Mouse (Mus musculus): ENCODE data around the gene Gusb. TPM values are rescaled to one million over a fixed set of nuclear protein-coding genes. Genes with fewer than 3 reads are reported as not detected.
"Not testable (repeated sequence)": the region's sequence is repeated elsewhere in the genome, so short reads cannot be mapped to it uniquely, and the experiment has no call there.

Gusb gene
- polyA plus RNA-seq, 1 experiment from 2014 or later = 30.6 TPM

- no peak overlapping the region for H3K4me2 ChIP-seq (ENCODE audit: low read depth, low read length)
- H3K9ac ChIP-seq (ENCODE audit: low read depth, low read length) = no peak overlapping the region
- WGBS (ENCODE audit: insufficient replicate concordance) = 60% methylated on average over 7 of the region's 7 CpGs
- peak; percentile 71 for ATAC-seq (ENCODE audit: low read depth)
- 0 out of 2 replicates have a peak overlapping the region, but pooled peaks have one; percentile 37 for H3K27ac ChIP-seq (ENCODE audit: low read length)
- peaks cover 5% of the 10 kb centered on the region; the same call in 1 of the 2 replicates for H3K4me1 ChIP-seq (ENCODE audit: control insufficient read depth, low read depth, low read length)
- no peaks in the 10 kb centered on the region for H3K9me3 ChIP-seq (replicated peaks; ENCODE audit: control insufficient read depth, low read length)
- H3K27me3 ChIP-seq (ENCODE audit: control insufficient read depth, insufficient read depth, low read depth, low read length) = no peaks in the 10 kb centered on the region
- H3K36me3 ChIP-seq (ENCODE audit: control insufficient read depth, insufficient read depth) = peaks cover 32% of the 10 kb centered on the region
- no peak overlapping the region for H3K4me3 ChIP-seq (ENCODE audit: low read depth, low read length)
These were observed 41.4 kb upstream of the Gusb start for GRCm38 (mm10) chr5:130044201-130044695.

- H3K4me1 ChIP-seq (ENCODE audit: control insufficient read depth, low read depth, low read length) = peaks cover 5% of the 10 kb centered on the region; the same call in 1 of the 2 replicates
- H3K9ac ChIP-seq (ENCODE audit: low read depth, low read length) = no peak overlapping the region
- H3K27ac ChIP-seq (ENCODE audit: low read length) = 0 out of 2 replicates have a peak overlapping the region, but pooled peaks have one; percentile 37
- H3K36me3 ChIP-seq (ENCODE audit: control insufficient read depth, insufficient read depth) = peaks cover 31% of the 10 kb centered on the region
- no peaks in the 10 kb centered on the region for H3K27me3 ChIP-seq (ENCODE audit: control insufficient read depth, insufficient read depth, low read depth, low read length)
- 81% methylated on average over 3 of the region's 3 CpGs for WGBS (ENCODE audit: insufficient replicate concordance)
- peak; percentile 37; the same call in 1 of the 2 replicates for ATAC-seq (ENCODE audit: low read depth)
- H3K9me3 ChIP-seq (replicated peaks; ENCODE audit: control insufficient read depth, low read length) = no peaks in the 10 kb centered on the region
- H3K4me3 ChIP-seq (ENCODE audit: low read depth, low read length) = no peak overlapping the region
- no peak overlapping the region for H3K4me2 ChIP-seq (ENCODE audit: low read depth, low read length)
These were observed 40.9 kb upstream of the Gusb start for GRCm38 (mm10) chr5:130043741-130044140.

- 65% methylated on average over 4 of the region's 4 CpGs for WGBS (ENCODE audit: insufficient replicate concordance)
- Histone ChIP-seq H3K4me1 (ENCODE audit: control insufficient read depth, low read depth, low read length) (peaks cover 5% of the 10 kb centered on the region; the same call in 1 of the 2 replicates), H3K4me3 (ENCODE audit: low read depth, low read length) (no peak overlapping the region), H3K9ac (ENCODE audit: low read depth, low read length) (no peak overlapping the region), H3K27ac (ENCODE audit: low read length) (no peak overlapping the region), H3K9me3 (replicated peaks; ENCODE audit: control insufficient read depth, low read length) (no peaks in the 10 kb centered on the region), H3K27me3 (ENCODE audit: control insufficient read depth, insufficient read depth, low read depth, low read length) (no peaks in the 10 kb centered on the region), H3K36me3 (ENCODE audit: control insufficient read depth, insufficient read depth) (peaks cover 18% of the 10 kb centered on the region), H3K4me2 (ENCODE audit: low read depth, low read length) (no peak overlapping the region)
- ATAC-seq (ENCODE audit: low read depth) = no peak
These were observed 38.4 kb upstream of the Gusb start for GRCm38 (mm10) chr5:130041262-130041661.

- no peak for ATAC-seq (ENCODE audit: low read depth)
- Histone ChIP-seq H3K27me3 (ENCODE audit: control insufficient read depth, insufficient read depth, low read depth, low read length) (no peaks in the 10 kb centered on the region), H3K27ac (ENCODE audit: low read length) (no peak overlapping the region), H3K4me1 (ENCODE audit: control insufficient read depth, low read depth, low read length) (peaks cover 5% of the 10 kb centered on the region; the same call in 1 of the 2 replicates), H3K36me3 (ENCODE audit: control insufficient read depth, insufficient read depth) (peaks cover 18% of the 10 kb centered on the region), H3K4me2 (ENCODE audit: low read depth, low read length) (no peak overlapping the region), H3K9me3 (replicated peaks; ENCODE audit: control insufficient read depth, low read length) (no peaks in the 10 kb centered on the region), H3K4me3 (ENCODE audit: low read depth, low read length) (no peak overlapping the region), H3K9ac (ENCODE audit: low read depth, low read length) (no peak overlapping the region)
- 79% methylated on average over 4 of the region's 4 CpGs for WGBS (ENCODE audit: insufficient replicate concordance)
These were observed 37.9 kb upstream of the Gusb start for GRCm38 (mm10) chr5:130040797-130041196.

GRCm38 (mm10) chr5:130037752-130038455 is 35.1 kb upstream of the Gusb start:
- H3K4me2 ChIP-seq (ENCODE audit: low read depth, low read length) = no peak overlapping the region
- H3K27me3 ChIP-seq (ENCODE audit: control insufficient read depth, insufficient read depth, low read depth, low read length) = no peaks in the 10 kb centered on the region
- WGBS (ENCODE audit: insufficient replicate concordance) = 71% methylated on average over 19 of the region's 19 CpGs
- H3K4me1 ChIP-seq (ENCODE audit: control insufficient read depth, low read depth, low read length) = peaks cover 12% of the 10 kb centered on the region
- peaks cover 15% of the 10 kb centered on the region for H3K36me3 ChIP-seq (ENCODE audit: control insufficient read depth, insufficient read depth)
- H3K27ac ChIP-seq (ENCODE audit: low read length) = no peak overlapping the region
- no peaks in the 10 kb centered on the region for H3K9me3 ChIP-seq (replicated peaks; ENCODE audit: control insufficient read depth, low read length)
- ATAC-seq (ENCODE audit: low read depth) = no peak
- H3K4me3 ChIP-seq (ENCODE audit: low read depth, low read length) = no peak overlapping the region
- no peak overlapping the region for H3K9ac ChIP-seq (ENCODE audit: low read depth, low read length)

GRCm38 (mm10) chr5:130036300-130036699 is 33.5 kb upstream of the Gusb start:
- 62% methylated on average over 2 of the region's 2 CpGs for WGBS (ENCODE audit: insufficient replicate concordance)
- H3K27ac ChIP-seq (ENCODE audit: low read length); H3K9ac ChIP-seq (ENCODE audit: low read depth, low read length); H3K36me3 ChIP-seq (ENCODE audit: control insufficient read depth, insufficient read depth); ATAC-seq (ENCODE audit: low read depth); H3K9me3 ChIP-seq (replicated peaks; ENCODE audit: control insufficient read depth, low read length); H3K4me3 ChIP-seq (ENCODE audit: low read depth, low read length); H3K4me2 ChIP-seq (ENCODE audit: low read depth, low read length); H3K27me3 ChIP-seq (ENCODE audit: control insufficient read depth, insufficient read depth, low read depth, low read length): not testable (repeated sequence)
- peaks cover 22% of the 10 kb centered on the region for H3K4me1 ChIP-seq (ENCODE audit: control insufficient read depth, low read depth, low read length)

GRCm38 (mm10) chr5:130033869-130034268 is 31.0 kb upstream of the Gusb start:
- Histone ChIP-seq H3K9me3 (replicated peaks; ENCODE audit: control insufficient read depth, low read length) (no peaks in the 10 kb centered on the region), H3K27me3 (ENCODE audit: control insufficient read depth, insufficient read depth, low read depth, low read length) (no peaks in the 10 kb centered on the region), H3K4me2 (ENCODE audit: low read depth, low read length) (no peak overlapping the region), H3K4me3 (ENCODE audit: low read depth, low read length) (no peak overlapping the region), H3K27ac (ENCODE audit: low read length) (no peak overlapping the region), H3K4me1 (ENCODE audit: control insufficient read depth, low read depth, low read length) (peaks cover 26% of the 10 kb centered on the region), H3K36me3 (ENCODE audit: control insufficient read depth, insufficient read depth) (no peaks in the 10 kb centered on the region), H3K9ac (ENCODE audit: low read depth, low read length) (no peak overlapping the region)
- peak; percentile 12; the same call in 1 of the 2 replicates for ATAC-seq (ENCODE audit: low read depth)
- 43% methylated on average over 2 of the region's 2 CpGs for WGBS (ENCODE audit: insufficient replicate concordance)

GRCm38 (mm10) chr5:130031410-130032390 is 28.9 kb upstream of the Gusb start:
- Histone ChIP-seq H3K27me3 (ENCODE audit: control insufficient read depth, insufficient read depth, low read depth, low read length) (no peaks in the 10 kb centered on the region; the same call in 1 of the 2 replicates), H3K9me3 (replicated peaks; ENCODE audit: control insufficient read depth, low read length) (no peaks in the 10 kb centered on the region), H3K4me1 (ENCODE audit: control insufficient read depth, low read depth, low read length) (peaks cover 26% of the 10 kb centered on the region), H3K4me2 (ENCODE audit: low read depth, low read length) (no peak overlapping the region), H3K9ac (ENCODE audit: low read depth, low read length) (no peak overlapping the region), H3K4me3 (ENCODE audit: low read depth, low read length) (no peak overlapping the region), H3K27ac (ENCODE audit: low read length) (no peak overlapping the region), H3K36me3 (ENCODE audit: control insufficient read depth, insufficient read depth) (no peaks in the 10 kb centered on the region)
- WGBS (ENCODE audit: insufficient replicate concordance) = 76% methylated on average over 19 of the region's 19 CpGs
- ATAC-seq (ENCODE audit: low read depth) = no peak
